Mouse (Mus musculus): ENCODE measurements around the gene Rhot2. TPM values are rescaled to one million over a fixed set of nuclear protein-coding genes. Genes with fewer than 3 reads are reported as not detected.
A peak's percentile ranks its signal among the peaks of the same experiment; 100 is the strongest.

Gene Rhot2
- polyA plus RNA-seq, 1 experiment from 2014 or later = 29.0 TPM

GRCm38 (mm10) chr17:25791843-25792527, 52.7 kb downstream of the Rhot2 start:
- Histone ChIP-seq H3K36me3 (peaks cover 47% of the 10 kb centered on the region), H3K9me3 (no peaks in the 10 kb centered on the region), H3K27ac (peak overlapping the region; percentile 94), H3K4me3 (peak overlapping the region; percentile 79), H3K4me1 (peaks cover 58% of the 10 kb centered on the region), H3K27me3 (ENCODE audit: insufficient read depth, poor library complexity, severe bottlenecking) (no peaks in the 10 kb centered on the region)
- peak; percentile 92 for DNase-seq (ENCODE audit: low spot score)
- WGBS = under 1% methylated on average over 45 of the region's 45 CpGs

DNA sequence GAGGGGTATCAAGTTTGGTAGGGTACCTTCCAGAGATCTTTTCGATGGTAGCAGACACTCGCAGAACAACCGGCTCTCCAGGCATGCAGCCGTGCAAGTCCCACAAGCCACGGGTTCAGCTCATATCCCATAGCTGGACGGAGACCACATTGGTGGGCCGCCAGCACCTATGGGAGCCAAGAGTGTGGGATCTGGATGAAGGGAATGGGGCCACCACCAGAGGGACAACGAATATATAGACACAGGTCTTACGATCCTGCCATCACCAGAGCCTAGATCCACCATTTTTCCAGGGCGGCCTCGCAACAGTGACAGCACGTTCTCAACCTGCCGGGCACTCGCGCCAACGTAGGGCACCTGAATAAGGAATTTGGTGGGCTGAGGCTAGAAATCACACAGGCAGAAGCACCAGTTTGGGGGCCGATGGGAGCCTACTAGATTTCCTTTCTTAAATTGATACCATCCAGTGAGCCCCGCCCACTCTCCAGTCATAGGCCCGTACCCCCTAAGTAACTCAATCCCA, 53.3 kb downstream of the Rhot2 start:
- 32% methylated on average over 19 of the region's 19 CpGs for WGBS
- no peaks in the 10 kb centered on the region for H3K27me3 ChIP-seq (ENCODE audit: insufficient read depth, poor library complexity, severe bottlenecking)
- peaks cover 57% of the 10 kb centered on the region for H3K4me1 ChIP-seq
- H3K36me3 ChIP-seq = peaks cover 49% of the 10 kb centered on the region
- no peaks in the 10 kb centered on the region for H3K9me3 ChIP-seq
- peak overlapping the region; percentile 79 for H3K4me3 ChIP-seq
- peak overlapping the region; percentile 94 for H3K27ac ChIP-seq
- no peak for DNase-seq (ENCODE audit: low spot score)

Small RNA genes within 50 kb of the gene (microRNA-seq; reads per million reads assigned to microRNA genes)
- gene Mir3082 = 0.76 reads per million

Other genes starting within 250 kb of the Rhot2 start
- 2.2 and 4.6 TPM in 2 replicates for gene Gng13, start 127.7 kb downstream of the Rhot2 start, polyA plus RNA-seq (2016; fragmentation: Nextera tagmentation; extraction: Ambion mirVana)
- 34.5 and 46.4 TPM in 2 replicates for gene Chtf18, start 117.4 kb downstream of the Rhot2 start, polyA plus RNA-seq (2016; fragmentation: Nextera tagmentation; extraction: Ambion mirVana)
- gene Rpusd1, start 117.2 kb downstream of the Rhot2 start, polyA plus RNA-seq (2016; fragmentation: Nextera tagmentation; extraction: Ambion mirVana) = 18.1 and 19.8 TPM in 2 replicates
- not detected in 2 replicates for gene Mslnl, start 108.8 kb downstream of the Rhot2 start, polyA plus RNA-seq (2016; fragmentation: Nextera tagmentation; extraction: Ambion mirVana)
- gene Msln, start 90.5 kb downstream of the Rhot2 start, polyA plus RNA-seq (2016; fragmentation: Nextera tagmentation; extraction: Ambion mirVana) = 0.98 and 2.8 TPM in 2 replicates
- gene Narfl, start 71.1 kb downstream of the Rhot2 start, polyA plus RNA-seq (2016; fragmentation: Nextera tagmentation; extraction: Ambion mirVana) = 33.5 and 36.0 TPM in 2 replicates
- 58.0 and 63.8 TPM in 2 replicates for gene Haghl, start 59.2 kb downstream of the Rhot2 start, polyA plus RNA-seq (2016; fragmentation: Nextera tagmentation; extraction: Ambion mirVana)
- 0.18 and 0.37 TPM in 2 replicates for gene Ccdc78, start 58.3 kb downstream of the Rhot2 start, polyA plus RNA-seq (2016; fragmentation: Nextera tagmentation; extraction: Ambion mirVana)
- 74.5 and 74.9 TPM in 2 replicates for gene Fam173a, start 52.0 kb downstream of the Rhot2 start, polyA plus RNA-seq (2016; fragmentation: Nextera tagmentation; extraction: Ambion mirVana)
- 0.99 TPM in 1 of 2 replicates, not detected in the other for gene AC134908.4, start 49.2 kb downstream of the Rhot2 start, polyA plus RNA-seq (2016; fragmentation: Nextera tagmentation; extraction: Ambion mirVana)
- gene Metrn, start 47.7 kb downstream of the Rhot2 start, polyA plus RNA-seq (2016; fragmentation: Nextera tagmentation; extraction: Ambion mirVana) = 44.3 and 48.0 TPM in 2 replicates
- 0.62 and 1.2 TPM in 2 replicates for gene Fbxl16, start 35.8 kb downstream of the Rhot2 start, polyA plus RNA-seq (2016; fragmentation: Nextera tagmentation; extraction: Ambion mirVana)
- 21.6 and 23.0 TPM in 2 replicates for gene Wdr24, start 21.2 kb downstream of the Rhot2 start, polyA plus RNA-seq (2016; fragmentation: Nextera tagmentation; extraction: Ambion mirVana)
- 45.8 and 50.7 TPM in 2 replicates for gene Jmjd8, start 16.0 kb downstream of the Rhot2 start, polyA plus RNA-seq (2016; fragmentation: Nextera tagmentation; extraction: Ambion mirVana)
- 343 and 404 TPM in 2 replicates for gene Stub1, start 11.4 kb downstream of the Rhot2 start, polyA plus RNA-seq (2016; fragmentation: Nextera tagmentation; extraction: Ambion mirVana)
- 2.3 and 4.0 TPM in 2 replicates for gene Rhbdl1, start 7.6 kb downstream of the Rhot2 start, polyA plus RNA-seq (2016; fragmentation: Nextera tagmentation; extraction: Ambion mirVana)
- 2.1 and 3.0 TPM in 2 replicates for gene Gm20683, start 3.1 kb downstream of the Rhot2 start, polyA plus RNA-seq (2016; fragmentation: Nextera tagmentation; extraction: Ambion mirVana)
- 22.4 and 31.7 TPM in 2 replicates for gene Wdr90, start 16.6 kb upstream of the Rhot2 start, polyA plus RNA-seq (2016; fragmentation: Nextera tagmentation; extraction: Ambion mirVana)
- 133 and 201 TPM in 2 replicates for gene Mcrip2, start 23.9 kb upstream of the Rhot2 start, polyA plus RNA-seq (2016; fragmentation: Nextera tagmentation; extraction: Ambion mirVana)
- 46.7 and 55.4 TPM in 2 replicates for gene Mettl26, start 30.2 kb upstream of the Rhot2 start, polyA plus RNA-seq (2016; fragmentation: Nextera tagmentation; extraction: Ambion mirVana)
- 0.96 and 3.8 TPM in 2 replicates for gene Wfikkn1, start 36.0 kb upstream of the Rhot2 start, polyA plus RNA-seq (2016; fragmentation: Nextera tagmentation; extraction: Ambion mirVana)
- 22.2 and 24.4 TPM in 2 replicates for gene Rab40c, start 74.9 kb upstream of the Rhot2 start, polyA plus RNA-seq (2016; fragmentation: Nextera tagmentation; extraction: Ambion mirVana)
- 71.8 and 90.0 TPM in 2 replicates for gene Pigq, start 100.1 kb upstream of the Rhot2 start, polyA plus RNA-seq (2016; fragmentation: Nextera tagmentation; extraction: Ambion mirVana)
- 0.15 and 0.85 TPM in 2 replicates for gene Nhlrc4, start 100.1 kb upstream of the Rhot2 start, polyA plus RNA-seq (2016; fragmentation: Nextera tagmentation; extraction: Ambion mirVana)
- gene A930017K11Rik, start 107.7 kb upstream of the Rhot2 start, polyA plus RNA-seq (2016; fragmentation: Nextera tagmentation; extraction: Ambion mirVana) = 0.20 and 0.55 TPM in 2 replicates
- gene Capn15, start 140.9 kb upstream of the Rhot2 start, polyA plus RNA-seq (2016; fragmentation: Nextera tagmentation; extraction: Ambion mirVana) = 20.1 and 21.4 TPM in 2 replicates
- gene Rab11fip3, start 224.7 kb upstream of the Rhot2 start, polyA plus RNA-seq (2016; fragmentation: Nextera tagmentation; extraction: Ambion mirVana) = 12.3 and 16.6 TPM in 2 replicates
- 32.8 and 39.6 TPM in 2 replicates for gene Decr2, start 245.5 kb upstream of the Rhot2 start, polyA plus RNA-seq (2016; fragmentation: Nextera tagmentation; extraction: Ambion mirVana)

Measured in heart, embryonic 10.5 days (tissue).